Mouse (Mus musculus) MEL (cell line): ENCODE data around the gene Cetn4.

Source experiments
- HCFC1 ChIP-seq: IDR thresholded peaks from 2 replicates; pipeline ENCODE4 v1.6.1; 2012; ENCODE audit warnings: low read depth, mild to moderate bottlenecking, inconsistent platforms, low read length, improper control_type of control experiment, moderate library complexity
- KAT2A ChIP-seq: conservative IDR thresholded peaks from 2 replicates; pipeline ENCODE4 v1.6.1; 2012; ENCODE audit warnings: low read depth, low read length, improper control_type of control experiment, inconsistent platforms
- MAX ChIP-seq: IDR thresholded peaks from 2 replicates; pipeline ENCODE4 v1.6.1; 2011; ENCODE audit warnings: low read length, improper control_type of control experiment
- POLR2AphosphoS2 ChIP-seq: IDR thresholded peaks from 2 replicates; pipeline ENCODE4 v1.6.1; 2011; ENCODE audit warnings: low read length, improper control_type of control experiment
- SMC3 ChIP-seq: IDR thresholded peaks from 2 replicates; pipeline ENCODE4 v1.6.1; 2011; ENCODE audit warnings: low read depth, low read length, improper control_type of control experiment

GRCm38 (mm10) chr3:37280221-37280620 is 32.3 kb downstream of the Cetn4 start:
- no peak for TF ChIP-seq MAX
- no peak for TF ChIP-seq SMC3
- no peak for TF ChIP-seq POLR2AphosphoS2
- no peak for TF ChIP-seq KAT2A
- no peak for TF ChIP-seq HCFC1
